ENCODE assay signal across 12 mouse cellular contexts in the genomic region with DNA sequence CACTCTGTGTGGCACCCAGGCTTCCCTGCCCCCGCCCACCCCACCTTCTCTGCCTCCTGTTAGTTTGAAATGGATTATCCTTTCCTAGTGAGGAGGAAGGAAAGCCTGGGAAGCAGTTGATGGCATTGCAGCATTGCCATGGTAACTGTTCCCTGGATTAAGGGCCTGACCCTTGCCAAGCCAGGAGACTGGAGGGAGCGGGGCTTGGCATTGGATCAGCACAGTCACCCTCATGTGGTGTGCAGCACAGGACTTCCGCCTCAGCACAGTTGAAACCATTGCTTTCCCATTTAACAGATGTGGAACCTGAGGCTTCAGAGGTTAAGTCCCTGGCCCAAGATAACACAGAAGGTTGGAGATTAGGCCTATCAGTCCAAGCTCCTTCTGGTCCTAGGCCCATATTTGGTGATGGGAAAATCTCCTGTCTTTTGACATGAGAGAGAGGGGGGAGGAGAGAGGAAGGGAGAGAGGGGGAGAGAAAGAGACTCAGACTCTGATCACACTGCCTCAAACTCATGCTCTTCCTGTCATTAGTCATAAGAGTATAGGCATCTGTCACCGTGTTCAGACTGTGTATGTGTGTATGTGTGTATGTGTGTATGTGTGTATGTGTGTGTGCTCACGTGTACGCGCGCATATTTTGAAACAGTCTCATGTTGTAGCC. TPM values are rescaled to one million over a fixed set of nuclear protein-coding genes. Genes with fewer than 3 reads are reported as not detected.
A peak's percentile ranks its signal among the peaks of the same experiment; 100 is the strongest.
DNase-seq lines count a peak whose midpoint lies in the region; ATAC-seq and TF ChIP-seq lines count a peak whose summit lies in the region.
"Had no signal": no experiment of that assay in that cellular context is flagged by ENCODE, and none has a peak within 500 bp of the region (broad histone marks: within the 10 kb centered on the region; RNA-seq: fewer than 3 reads in every experiment).

No protein-coding gene starts in this region.

- no peak overlapping the region for H3K4me2 ChIP-seq in heart, embryonic 15.5 days
- H3K4me2 ChIP-seq in heart, embryonic 12.5 days: no peak overlapping the region
- H3K4me2 ChIP-seq in hindbrain, embryonic 14.5 days (replicated peaks): no peak overlapping the region

- no peak overlapping the region for H3K4me3 ChIP-seq in heart, embryonic 15.5 days
- H3K4me3 ChIP-seq in heart, embryonic 12.5 days: no peak overlapping the region
- no peak overlapping the region for H3K4me3 ChIP-seq in C2C12 (ENCODE audit: insufficient read depth, poor library complexity, severe bottlenecking)
- H3K4me3 ChIP-seq in hindbrain, embryonic 14.5 days (replicated peaks; ENCODE audit: low read length): no peak overlapping the region
- H3K4me3 ChIP-seq: myocyte had no signal

- peak; percentile 71 for DNase-seq in 3134 (ENCODE audit: extremely low read depth, insufficient read length, low spot score)
- DNase-seq in induced T-regulatory cell, adult 2 months (ENCODE audit: low read depth): peak; percentile 76
- DNase-seq in hindbrain, embryonic 14.5 days (ENCODE audit: low spot score): no peak
- no peak for DNase-seq in left cerebral cortex, adult 18-20 months (ENCODE audit: low spot score in 2 of 2)
- no peak for DNase-seq in frontal cortex, postnatal 25 days (ENCODE audit: low spot score in 2 of 2)
- DNase-seq: thymus, adult 2 months had no signal

- TF ChIP-seq CTCF in C2C12 (IDR thresholded peaks at IDR 0.05; ENCODE audit: control insufficient read depth, insufficient read depth, insufficient read length): no peak

- 96% methylated on average over 8 of the region's 8 CpGs for WGBS in heart, embryonic 15.5 days
- 88% methylated on average over 8 of the region's 8 CpGs for WGBS in heart, embryonic 12.5 days
- WGBS in hindbrain, embryonic 14.5 days: 96% methylated on average over 8 of the region's 8 CpGs

- no peak overlapping the region for H3ac ChIP-seq in C2C12 (ENCODE audit: control insufficient read depth, insufficient read length, low read depth)

- peak overlapping the region; percentile 56 for H3K27ac ChIP-seq in heart, embryonic 15.5 days
- no peak overlapping the region; the same call in 1 of the 2 replicates for H3K27ac ChIP-seq in heart, embryonic 12.5 days (ENCODE audit: poor library complexity, severe bottlenecking)
- H3K27ac ChIP-seq in hindbrain, embryonic 14.5 days: no peak overlapping the region

- H3K4me1 ChIP-seq in heart, embryonic 15.5 days (replicated peaks): peaks cover 61% of the 10 kb centered on the region
- H3K4me1 ChIP-seq in heart, embryonic 12.5 days (replicated peaks): peaks cover 66% of the 10 kb centered on the region
- peaks cover 27% of the 10 kb centered on the region; the same call in 1 of the 2 replicates for H3K4me1 ChIP-seq in hindbrain, embryonic 14.5 days (replicated peaks; ENCODE audit: control insufficient read depth, insufficient read depth, low read length)

- H3K79me3 ChIP-seq in C2C12 (ENCODE audit: low read depth): peaks cover 81% of the 10 kb centered on the region

- H3K36me3 ChIP-seq in heart, embryonic 15.5 days: peaks cover 12% of the 10 kb centered on the region; the same call in 1 of the 2 replicates
- peaks cover 59% of the 10 kb centered on the region for H3K36me3 ChIP-seq in heart, embryonic 12.5 days
- peaks cover 98% of the 10 kb centered on the region for H3K36me3 ChIP-seq in C2C12 (ENCODE audit: control insufficient read depth, insufficient read depth)
- H3K36me3 ChIP-seq in hindbrain, embryonic 14.5 days (replicated peaks; ENCODE audit: control insufficient read depth, insufficient read depth): peaks cover 86% of the 10 kb centered on the region

- no peaks in the 10 kb centered on the region for H3K27me3 ChIP-seq in heart, embryonic 15.5 days
- H3K27me3 ChIP-seq in heart, embryonic 12.5 days (replicated peaks): no peaks in the 10 kb centered on the region
- no peaks in the 10 kb centered on the region for H3K27me3 ChIP-seq in C2C12 (ENCODE audit: control insufficient read depth, insufficient read depth, insufficient read length)
- H3K27me3 ChIP-seq in hindbrain, embryonic 14.5 days (ENCODE audit: control insufficient read depth, insufficient read depth, low read length): no peaks in the 10 kb centered on the region
- H3K27me3 ChIP-seq: Patski had no signal

- peaks cover 100% of the 10 kb centered on the region for H3K79me2 ChIP-seq in C2C12 (ENCODE audit: control insufficient read depth, insufficient read depth)

- no peak for ATAC-seq in heart, embryonic 15.5 days (replicated peaks; ENCODE audit: insufficient number of reproducible peaks, insufficient read depth, low FRiP score, low read depth)
- no peak for ATAC-seq in heart, embryonic 12.5 days (ENCODE audit: insufficient number of reproducible peaks, low FRiP score)
- ATAC-seq in hindbrain, embryonic 14.5 days (ENCODE audit: low FRiP score): no peak

- no peak overlapping the region for H3K9ac ChIP-seq in heart, embryonic 15.5 days
- no peak overlapping the region for H3K9ac ChIP-seq in heart, embryonic 12.5 days
- H3K9ac ChIP-seq in hindbrain, embryonic 14.5 days: no peak overlapping the region

- H3K9me3 ChIP-seq in heart, embryonic 15.5 days (replicated peaks): no peaks in the 10 kb centered on the region
- H3K9me3 ChIP-seq in heart, embryonic 12.5 days (replicated peaks): no peaks in the 10 kb centered on the region
- H3K9me3 ChIP-seq in hindbrain, embryonic 14.5 days (ENCODE audit: control insufficient read depth, low read length): no peaks in the 10 kb centered on the region

TF ChIP-seq in C2C12, 6 proteins besides CTCF, POLR2A, EP300 and RAD21:
- peak; percentile 10 for TF ChIP-seq MAX (IDR thresholded peaks at IDR 0.05)
- TF ChIP-seq FOSL1 (IDR thresholded peaks at IDR 0.05; ENCODE audit: insufficient read depth, low read length, poor library complexity, severe bottlenecking): no peak

RNA-seq across cellular contexts. Expression of a gene that starts 19.0 kb away (rescaled TPM):
- 2.9 and 3.4 TPM in 2 replicates for polyA plus RNA-seq in heart, embryonic 15.5 days (2015; fragmentation: Nextera tagmentation; extraction: Ambion mirVana)
- polyA plus RNA-seq in heart, embryonic 12.5 days (2016; fragmentation: Nextera tagmentation; extraction: Ambion mirVana): 6.9 and 7.4 TPM in 2 replicates
- 4.9 TPM for polyA plus RNA-seq in C2C12 (2012; fragmentation: generic; extraction: Trizol)
- 38.2 and 38.8 TPM in 2 replicates for polyA plus RNA-seq in hindbrain, embryonic 14.5 days (2014; fragmentation: Nextera tagmentation; extraction: Ambion mirVana)
- total RNA-seq in left cerebral cortex, adult 18-20 months (2021): 10 to 100 TPM; 73.9 to 75.8 TPM

RNA-seq across cellular contexts. Expression of a gene that starts 22.7 kb away (rescaled TPM):
- polyA plus RNA-seq in heart, embryonic 15.5 days (2015; fragmentation: Nextera tagmentation; extraction: Ambion mirVana): 40.3 and 65.5 TPM in 2 replicates
- polyA plus RNA-seq in heart, embryonic 12.5 days (2016; fragmentation: Nextera tagmentation; extraction: Ambion mirVana): 46.9 and 49.5 TPM in 2 replicates
- polyA plus RNA-seq in C2C12 (2012; fragmentation: generic; extraction: Trizol): 219 TPM
- 110 and 126 TPM in 2 replicates for polyA plus RNA-seq in hindbrain, embryonic 14.5 days (2014; fragmentation: Nextera tagmentation; extraction: Ambion mirVana)
- total RNA-seq in left cerebral cortex, adult 18-20 months (2021): 100 to 1,000 TPM; 165 to 168 TPM

RNA-seq across cellular contexts. Expression of a gene that starts 39.3 kb away (rescaled TPM):
- 286 and 399 TPM in 2 replicates for polyA plus RNA-seq in heart, embryonic 15.5 days (2015; fragmentation: Nextera tagmentation; extraction: Ambion mirVana)
- 404 and 410 TPM in 2 replicates for polyA plus RNA-seq in heart, embryonic 12.5 days (2016; fragmentation: Nextera tagmentation; extraction: Ambion mirVana)
- 1,391 TPM for polyA plus RNA-seq in C2C12 (2012; fragmentation: generic; extraction: Trizol)
- 324 and 419 TPM in 2 replicates for polyA plus RNA-seq in hindbrain, embryonic 14.5 days (2014; fragmentation: Nextera tagmentation; extraction: Ambion mirVana)
- 100 to 1,000 TPM; 351 to 356 TPM for total RNA-seq in left cerebral cortex, adult 18-20 months (2021)

RNA-seq across cellular contexts. Expression of a gene that starts 45.8 kb away (rescaled TPM):
- 0.21 and 0.32 TPM in 2 replicates for polyA plus RNA-seq in heart, embryonic 15.5 days (2015; fragmentation: Nextera tagmentation; extraction: Ambion mirVana)
- not detected in 2 replicates for polyA plus RNA-seq in heart, embryonic 12.5 days (2016; fragmentation: Nextera tagmentation; extraction: Ambion mirVana)
- polyA plus RNA-seq in C2C12 (2012; fragmentation: generic; extraction: Trizol): 0.14 TPM
- polyA plus RNA-seq in hindbrain, embryonic 14.5 days (2014; fragmentation: Nextera tagmentation; extraction: Ambion mirVana): 0.68 TPM in 1 of 2 replicates, not detected in the other
- total RNA-seq in left cerebral cortex, adult 18-20 months (2021): 1 to 10 TPM in 1 of 2 experiments, under 1 TPM in 1; 0.98 to 1.1 TPM
- total RNA-seq: gastrocnemius, postnatal 4 days had no signal

RNA-seq across cellular contexts. Expression of a gene that starts 55.2 kb away (rescaled TPM):
- polyA plus RNA-seq in heart, embryonic 15.5 days (2015; fragmentation: Nextera tagmentation; extraction: Ambion mirVana): 9.5 and 10.5 TPM in 2 replicates
- 10.9 and 11.4 TPM in 2 replicates for polyA plus RNA-seq in heart, embryonic 12.5 days (2016; fragmentation: Nextera tagmentation; extraction: Ambion mirVana)
- polyA plus RNA-seq in C2C12 (2012; fragmentation: generic; extraction: Trizol): 8.7 TPM
- 8.1 and 11.2 TPM in 2 replicates for polyA plus RNA-seq in hindbrain, embryonic 14.5 days (2014; fragmentation: Nextera tagmentation; extraction: Ambion mirVana)
- total RNA-seq in left cerebral cortex, adult 18-20 months (2021): 10 to 100 TPM; 18.7 to 19.9 TPM

Comparison
In these comparisons a context has a peak if more than half of its experiments do, and no peak if none do; other contexts are left out.
1. DNase-seq: peak in 3134 (single experiment) and induced T-regulatory cell, adult 2 months (single experiment); none in hindbrain, embryonic 14.5 days (single experiment), left cerebral cortex, adult 18-20 months (0 of 2) and frontal cortex, postnatal 25 days (0 of 2).